In the genomic region with DNA sequence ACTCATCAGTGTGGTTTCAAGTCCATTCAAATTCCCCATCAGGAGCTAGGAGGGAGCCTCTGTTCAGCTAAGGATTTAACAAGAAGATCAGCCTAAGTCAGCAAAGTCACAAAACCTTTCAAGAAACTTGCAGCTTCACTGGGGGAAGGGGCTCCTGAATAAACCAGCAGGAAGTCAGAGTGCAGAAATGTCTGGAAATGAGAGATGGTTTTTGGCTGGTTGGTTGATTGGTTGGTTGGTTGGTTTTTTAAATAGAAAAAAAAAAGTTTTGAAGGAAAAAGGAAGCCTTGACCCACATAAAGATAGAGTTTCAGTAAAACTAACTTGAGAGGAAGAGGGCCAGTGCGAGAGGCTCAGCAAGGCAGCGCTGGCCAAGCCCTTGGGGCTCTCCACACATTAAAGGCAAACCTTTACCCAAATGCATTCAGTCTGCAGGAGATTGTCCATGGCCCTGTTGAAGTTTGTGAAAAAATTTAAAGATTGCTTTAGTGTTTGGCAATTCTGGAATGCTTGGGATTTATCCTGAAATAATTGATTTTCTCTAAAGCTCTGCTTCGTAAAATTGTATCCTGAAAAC, we compare ENCODE assay signal across 10 mouse cellular contexts. TPM values are rescaled to one million over a fixed set of nuclear protein-coding genes. Genes with fewer than 3 reads are reported as not detected.
DNase-seq lines count a peak whose midpoint lies in the region; ATAC-seq lines count a peak whose summit lies in the region.
"Had no signal": no experiment of that assay in that cellular context is flagged by ENCODE, and none has a peak within 500 bp of the region (broad histone marks: within the 10 kb centered on the region; RNA-seq: fewer than 3 reads in every experiment).

No protein-coding gene starts in this region.

- peaks cover 26% of the 10 kb centered on the region; the same call in 1 of the 2 replicates for H3K4me1 ChIP-seq in kidney, embryonic 14.5 days (ENCODE audit: control insufficient read depth, insufficient read depth, low read length)
- H3K4me1 ChIP-seq in limb, embryonic 10.5 days, result peaks cover 50% of the 10 kb centered on the region

- H3K9me3 ChIP-seq in kidney, embryonic 14.5 days (ENCODE audit: control insufficient read depth, low read length), result no peaks in the 10 kb centered on the region; the same call in 1 of the 2 replicates
- H3K9me3 ChIP-seq in limb, embryonic 10.5 days (replicated peaks), result no peaks in the 10 kb centered on the region

- no peak overlapping the region for H3K9ac ChIP-seq in kidney, embryonic 14.5 days (ENCODE audit: low read depth, low read length)

- 36% methylated on average over 3 of the region's 3 CpGs for WGBS in kidney, embryonic 14.5 days
- WGBS in limb, embryonic 10.5 days, result 83% methylated on average over 3 of the region's 3 CpGs

- H3K4me3 ChIP-seq in kidney, embryonic 14.5 days (ENCODE audit: low read length), result no peak overlapping the region
- no peak overlapping the region for H3K4me3 ChIP-seq in limb, embryonic 10.5 days

- ATAC-seq in kidney, embryonic 14.5 days (ENCODE audit: low FRiP score, low TSS enrichment), result no peak

- H3K27ac ChIP-seq in kidney, embryonic 14.5 days (ENCODE audit: low read depth, low read length), result peak overlapping the region; percentile 93
- H3K27ac ChIP-seq in limb, embryonic 10.5 days, result peak overlapping the region; percentile 91

- H3K27me3 ChIP-seq in kidney, embryonic 14.5 days (ENCODE audit: control insufficient read depth, insufficient read depth, low read length), result no peaks in the 10 kb centered on the region
- no peaks in the 10 kb centered on the region; the same call in 1 of the 2 replicates for H3K27me3 ChIP-seq in limb, embryonic 10.5 days (ENCODE audit: low read depth, poor library complexity, severe bottlenecking)

- no peaks in the 10 kb centered on the region for H3K36me3 ChIP-seq in kidney, embryonic 14.5 days (ENCODE audit: control insufficient read depth, insufficient read depth, low read length)
- no peaks in the 10 kb centered on the region for H3K36me3 ChIP-seq in limb, embryonic 10.5 days

- DNase-seq in embryo, embryonic 10.5 days (ENCODE audit: low spot score), result peak; percentile 56
- no peak for DNase-seq in embryo, embryonic 9.5 days (ENCODE audit: extremely low spot score)
- no peak for DNase-seq in kidney, postnatal 36 days
- peak; percentile 34 for DNase-seq in 3T3-L1 (ENCODE audit: low read depth, low spot score)
- no peak for DNase-seq in limb, embryonic 10.5 days (ENCODE audit: low spot score)
- no peak for DNase-seq in cerebellum, postnatal 14 days
- no peak for DNase-seq in cerebellum, postnatal 36 days
- DNase-seq: cerebellum, adult 18-20 months; right cerebral cortex, postnatal 4 days had no signal

- no peak overlapping the region for H3K4me2 ChIP-seq in kidney, embryonic 14.5 days (replicated peaks; ENCODE audit: low read depth, low read length)

RNA-seq across cellular contexts. Expression of a gene that starts 18.9 kb away (rescaled TPM):
- 49.4 and 51.7 TPM in 2 replicates for polyA plus RNA-seq in kidney, embryonic 14.5 days (2014; fragmentation: Nextera tagmentation; extraction: Ambion mirVana)
- 46.5 and 57.1 TPM in 2 replicates for polyA plus RNA-seq in limb, embryonic 10.5 days (2016; fragmentation: Nextera tagmentation; extraction: Ambion mirVana)

RNA-seq across cellular contexts. Expression of a gene that starts 19.1 kb away (rescaled TPM):
- polyA plus RNA-seq in kidney, embryonic 14.5 days (2014; fragmentation: Nextera tagmentation; extraction: Ambion mirVana), result 197 and 249 TPM in 2 replicates
- 154 and 168 TPM in 2 replicates for polyA plus RNA-seq in limb, embryonic 10.5 days (2016; fragmentation: Nextera tagmentation; extraction: Ambion mirVana)

Comparison
In these comparisons a context has a peak if more than half of its experiments do, and no peak if none do; other contexts are left out.
1. DNase-seq: peak in embryo, embryonic 10.5 days (single experiment) and 3T3-L1 (single experiment); none in embryo, embryonic 9.5 days (single experiment), kidney, postnatal 36 days (0 of 2), limb, embryonic 10.5 days (single experiment), cerebellum, postnatal 14 days (0 of 2) and cerebellum, postnatal 36 days (0 of 2).